Mouse (Mus musculus): ENCODE measurements at regions not wholly inside any gene's neighbourhood (a gene's known extent, or its start where the extent isn't known, plus 50 kb on each side); places are given as distances from the start of the nearest gene placed in this dataset.

- TF ChIP-seq ZC3H11A (IDR thresholded peaks at IDR 0.05; ENCODE audit: low read depth, low read length), result no peak
- TF ChIP-seq POLR2A (IDR thresholded peaks at IDR 0.05; ENCODE audit: low read depth, low read length), result no peak
- no peak for TF ChIP-seq CTCF (conservative IDR thresholded peaks at IDR 0.05 in 1 of 2, IDR thresholded peaks at IDR 0.05 in 1 of 2; ENCODE audit: low read depth in 2 of 2, low read length in 2 of 2)
- no peak for TF ChIP-seq EP300 (IDR thresholded peaks at IDR 0.05; ENCODE audit: low read length)
- no peak for TF ChIP-seq HCFC1 (IDR thresholded peaks at IDR 0.05; ENCODE audit: low read depth, low read length)
- TF ChIP-seq ZKSCAN1 (IDR thresholded peaks at IDR 0.05; ENCODE audit: borderline replicate concordance, low read depth, low read length), result no peak
- no peak for TF ChIP-seq JUN (IDR thresholded peaks at IDR 0.05; ENCODE audit: insufficient read depth, low read depth, low read length)
These were observed 158.9 kb upstream of the Ap5m1 start for GRCm38 (mm10) chr14:48906956-48907355.
